Mouse (Mus musculus) kidney, adult 11 months (tissue): Measurements from ENCODE around the gene Scarf1.
"Not testable (repeated sequence)": the region's sequence is repeated elsewhere in the genome, so short reads cannot be mapped to it uniquely, and the experiment has no call there.

Experiments
- DNase-seq: peaks from one replicate; pipeline ENCODE4 v3.0.0; 2022

Scarf1 gene

GRCm38 (mm10) chr11:75538184-75538969 is 25.0 kb downstream of the Scarf1 start:
- peak; percentile 43 for DNase-seq

GRCm38 (mm10) chr11:75538970-75539299 is 25.6 kb downstream of the Scarf1 start:
- DNase-seq = no peak

- DNase-seq = no peak
These were observed 26.9 kb downstream of the Scarf1 start for GRCm38 (mm10) chr11:75540209-75540608.

- DNase-seq = no peak
These were observed 27.6 kb downstream of the Scarf1 start for GRCm38 (mm10) chr11:75540710-75541581.

GRCm38 (mm10) chr11:75544713-75545112 is 31.4 kb downstream of the Scarf1 start:
- no peak for DNase-seq

GRCm38 (mm10) chr11:75546057-75546456 is 32.7 kb downstream of the Scarf1 start:
- no peak for DNase-seq

- DNase-seq = peak; percentile 65
These were observed 36.3 kb downstream of the Scarf1 start for GRCm38 (mm10) chr11:75549658-75550111.

GRCm38 (mm10) chr11:75550200-75550946 is 37.0 kb downstream of the Scarf1 start:
- no peak for DNase-seq

GRCm38 (mm10) chr11:75551321-75551720 is 38.0 kb downstream of the Scarf1 start:
- peak; percentile 81 for DNase-seq

GRCm38 (mm10) chr11:75551961-75552441 is 38.7 kb downstream of the Scarf1 start:
- DNase-seq = no peak

- DNase-seq = no peak
These were observed 39.7 kb downstream of the Scarf1 start for GRCm38 (mm10) chr11:75552906-75553482.

- not testable (repeated sequence) for DNase-seq
These were observed 42.7 kb downstream of the Scarf1 start for GRCm38 (mm10) chr11:75556006-75556405.

- DNase-seq = peak; percentile 38
These were observed 43.8 kb downstream of the Scarf1 start for GRCm38 (mm10) chr11:75557142-75557541.

- no peak for DNase-seq
These were observed 44.8 kb downstream of the Scarf1 start for GRCm38 (mm10) chr11:75558101-75558500.

- DNase-seq = no peak
These were observed 46.6 kb downstream of the Scarf1 start for GRCm38 (mm10) chr11:75559870-75560504.

GRCm38 (mm10) chr11:75560530-75561409 is 47.4 kb downstream of the Scarf1 start:
- DNase-seq = no peak

- no peak for DNase-seq
These were observed 48.1 kb downstream of the Scarf1 start for GRCm38 (mm10) chr11:75561410-75561791.

GRCm38 (mm10) chr11:75562840-75563239 is 49.5 kb downstream of the Scarf1 start:
- DNase-seq = no peak

GRCm38 (mm10) chr11:75563851-75564548 is 50.7 kb downstream of the Scarf1 start:
- no peak for DNase-seq

GRCm38 (mm10) chr11:75565849-75566248 is 52.5 kb downstream of the Scarf1 start:
- DNase-seq = peak; percentile 43
